Mouse (Mus musculus): ENCODE data around the gene Slc17a8. TPM values are rescaled to one million over a fixed set of nuclear protein-coding genes. Genes with fewer than 3 reads are reported as not detected.

Slc17a8 gene
- total RNA-seq, 2 experiments from 2014 or later, result not detected

- no peak for ATAC-seq (ENCODE audit: poor library complexity, severe bottlenecking)
Measured at GRCm38 (mm10) chr10:89532451-89532850, 88.6 kb downstream of the Slc17a8 start.

- ATAC-seq (ENCODE audit: poor library complexity, severe bottlenecking), result no peak
Measured at GRCm38 (mm10) chr10:89531976-89532375, 89.1 kb downstream of the Slc17a8 start.

GRCm38 (mm10) chr10:89531194-89531634, 89.8 kb downstream of the Slc17a8 start:
- ATAC-seq (ENCODE audit: poor library complexity, severe bottlenecking), result no peak

- no peak for ATAC-seq (ENCODE audit: poor library complexity, severe bottlenecking)
Measured at GRCm38 (mm10) chr10:89527054-89527453, 94.0 kb downstream of the Slc17a8 start.

GRCm38 (mm10) chr10:89525823-89526222, 95.2 kb downstream of the Slc17a8 start:
- no peak for ATAC-seq (ENCODE audit: poor library complexity, severe bottlenecking)

Other genes with a start within 250 kb of the Slc17a8 start
- 24.4 and 26.2 TPM in 2 replicates for gene Gas2l3, start 177.3 kb downstream of the Slc17a8 start, total RNA-seq (2015)
- gene Gas2l3, start 177.3 kb downstream of the Slc17a8 start, total RNA-seq (2017), result 31.9 and 41.4 TPM in 2 replicates
- not detected in 2 replicates for gene Nr1h4, start 87.7 kb downstream of the Slc17a8 start, total RNA-seq (2015)
- not detected in 2 replicates for gene Nr1h4, start 87.7 kb downstream of the Slc17a8 start, total RNA-seq (2017)
- gene Scyl2, start 65.0 kb upstream of the Slc17a8 start, total RNA-seq (2015), result 28.4 and 30.3 TPM in 2 replicates
- 32.8 and 33.6 TPM in 2 replicates for gene Scyl2, start 65.0 kb upstream of the Slc17a8 start, total RNA-seq (2017)
- 20.1 and 27.0 TPM in 2 replicates for gene Actr6, start 111.0 kb upstream of the Slc17a8 start, total RNA-seq (2015)
- gene Actr6, start 111.0 kb upstream of the Slc17a8 start, total RNA-seq (2017), result 12.1 and 14.8 TPM in 2 replicates
- 65.2 and 73.3 TPM in 2 replicates for gene Uhrf1bp1l, start 123.7 kb upstream of the Slc17a8 start, total RNA-seq (2015)
- gene Uhrf1bp1l, start 123.7 kb upstream of the Slc17a8 start, total RNA-seq (2017), result 38.4 and 46.1 TPM in 2 replicates